Mouse (Mus musculus): ENCODE results near the gene Shc1. TPM values are rescaled to one million over a fixed set of nuclear protein-coding genes. Genes with fewer than 3 reads are reported as not detected.
A peak's percentile ranks its signal among the peaks of the same experiment; 100 is the strongest.

The Shc1 gene
- total and polyA plus RNA-seq, 3 experiments, result 23.1 to 40.6 (median 32.3) TPM

DNA sequence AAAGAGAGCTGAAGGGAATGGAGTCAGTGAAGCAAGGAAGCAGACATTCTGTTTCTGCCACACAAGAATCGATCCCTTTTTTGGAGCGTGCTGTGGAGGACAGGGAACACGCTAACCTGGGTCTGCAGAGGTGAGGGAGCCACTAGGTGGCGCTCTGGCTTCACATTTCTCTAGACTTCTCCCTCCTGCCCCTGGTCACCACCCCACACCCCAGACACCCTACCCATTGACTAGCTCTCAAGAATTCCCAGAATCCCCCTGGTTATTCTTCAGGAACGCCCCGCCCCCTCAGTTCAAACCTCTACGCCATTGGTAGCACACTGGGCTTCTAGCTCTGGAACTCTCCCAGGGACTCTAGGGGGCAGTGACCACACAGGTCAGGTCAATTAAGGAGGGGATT, 31.3 kb downstream of the Shc1 start:
- Histone ChIP-seq H3K27ac (ENCODE audit: insufficient read depth, low read depth) (no peak overlapping the region), H3K4me3 (replicated peaks in 1 of 3; ENCODE audit: low read depth in 2 of 3, low read length in 2 of 3, poor library complexity in 1 of 3) (no peak overlapping the region), H3K36me3 (replicated peaks in 1 of 2; ENCODE audit: control insufficient read depth in 1 of 2, insufficient read depth in 1 of 2, low read length in 1 of 2) (peaks cover 40 to 65% of the 10 kb centered on the region in 2 experiments), H3K9me3 (replicated peaks; ENCODE audit: low read length) (no peaks in the 10 kb centered on the region), H3K4me1 (ENCODE audit: control insufficient read depth in 1 of 2, insufficient read depth in 2 of 2) (peaks cover 11 to 28% of the 10 kb centered on the region in 2 experiments), H3K79me2 (replicated peaks; ENCODE audit: control insufficient read depth, extremely low read depth, insufficient read depth, poor library complexity, severe bottlenecking) (no peaks in the 10 kb centered on the region), H3K9ac (ENCODE audit: insufficient read depth, low read depth) (no peak overlapping the region), H3K4me2 (ENCODE audit: insufficient read depth, low read depth, poor library complexity, severe bottlenecking) (no peak overlapping the region), H3K27me3 (replicated peaks) (no peaks in the 10 kb centered on the region)
- dilution Hi-C loops (cut with MboI; ENCODE audit: extremely low pct_ligation_motif_present, extremely low pct_unique_long_range_greater_than_20kb, low sequenced_read_pairs) (no loop called here), in situ Hi-C loops (cut with MboI; ENCODE audit: low pct_ligation_motif_present, low pct_unique_long_range_greater_than_20kb, low sequenced_read_pairs) (loop anchor here (5.0 kb wide), 1 partner anchor 33 kb away; no protein-coding TSS in a partner anchor)
- peak; percentile 78 for DNase-seq (ENCODE audit: extremely low read depth)
- TF ChIP-seq SMC3 (IDR thresholded peaks at IDR 0.05; ENCODE audit: low read depth, low read length) (peak; percentile 69), CTCF (conservative IDR thresholded peaks at IDR 0.05 in 1 of 2, IDR thresholded peaks at IDR 0.05 in 1 of 2; ENCODE audit: low read depth in 2 of 2, low read length in 2 of 2) (peak; percentile 75 to 84), RAD21 (IDR thresholded peaks at IDR 0.05; ENCODE audit: low read depth, low read length) (peak; percentile 74), CHD1 (IDR thresholded peaks at IDR 0.05; ENCODE audit: low read depth, low read length) (no peak), IRF4 (IDR thresholded peaks at IDR 0.05; ENCODE audit: low read depth, low read length) (peak; percentile 16; the same call in 1 of the 2 replicates)

DNA sequence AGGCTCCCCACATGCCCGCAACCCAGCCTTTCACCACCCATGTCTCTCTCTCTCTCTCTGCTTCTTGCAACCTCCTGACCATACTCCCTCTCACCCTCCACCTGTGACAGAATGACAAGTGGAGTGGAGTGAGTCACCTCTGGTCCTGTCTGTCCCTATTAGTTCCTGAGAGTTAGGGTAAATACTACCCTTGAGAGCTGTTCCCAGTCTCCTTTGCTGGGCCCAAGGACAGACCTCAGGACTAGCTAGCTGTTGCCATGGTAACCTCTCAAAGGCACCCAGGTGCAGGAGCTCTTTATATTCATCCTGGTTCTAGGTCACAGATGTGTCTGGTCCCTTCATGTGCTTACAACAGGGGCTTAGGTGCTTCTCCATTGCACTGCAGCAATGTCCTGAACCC, 33.7 kb downstream of the Shc1 start:
- Histone ChIP-seq H3K27me3 (replicated peaks) (no peaks in the 10 kb centered on the region), H3K4me3 (replicated peaks in 1 of 3; ENCODE audit: low read depth in 2 of 3, low read length in 2 of 3, poor library complexity in 1 of 3) (no peak overlapping the region), H3K4me1 (ENCODE audit: control insufficient read depth in 1 of 2, insufficient read depth in 2 of 2) (peaks cover 13 to 36% of the 10 kb centered on the region in 2 experiments), H3K27ac (ENCODE audit: insufficient read depth, low read depth) (no peak overlapping the region), H3K36me3 (replicated peaks in 1 of 2; ENCODE audit: control insufficient read depth in 1 of 2, insufficient read depth in 1 of 2, low read length in 1 of 2) (peaks cover 20 to 41% of the 10 kb centered on the region in 2 experiments), H3K4me2 (ENCODE audit: insufficient read depth, low read depth, poor library complexity, severe bottlenecking) (no peak overlapping the region), H3K9ac (ENCODE audit: insufficient read depth, low read depth) (no peak overlapping the region), H3K79me2 (replicated peaks; ENCODE audit: control insufficient read depth, extremely low read depth, insufficient read depth, poor library complexity, severe bottlenecking) (no peaks in the 10 kb centered on the region), H3K9me3 (replicated peaks; ENCODE audit: low read length) (no peaks in the 10 kb centered on the region)
- TF ChIP-seq RAD21 (IDR thresholded peaks at IDR 0.05; ENCODE audit: low read depth, low read length) (no peak), POLR2AphosphoS2 (IDR thresholded peaks at IDR 0.05; ENCODE audit: low read depth, low read length) (no peak), MEF2A (IDR thresholded peaks at IDR 0.05; ENCODE audit: borderline replicate concordance, low read depth, low read length) (no peak)
- dilution Hi-C loops (cut with MboI; ENCODE audit: extremely low pct_ligation_motif_present, extremely low pct_unique_long_range_greater_than_20kb, low sequenced_read_pairs) (no loop called here), in situ Hi-C loops (cut with MboI; ENCODE audit: low pct_ligation_motif_present, low pct_unique_long_range_greater_than_20kb, low sequenced_read_pairs) (no loop called here)
- DNase-seq (ENCODE audit: extremely low read depth), result peak; percentile 24

DNA sequence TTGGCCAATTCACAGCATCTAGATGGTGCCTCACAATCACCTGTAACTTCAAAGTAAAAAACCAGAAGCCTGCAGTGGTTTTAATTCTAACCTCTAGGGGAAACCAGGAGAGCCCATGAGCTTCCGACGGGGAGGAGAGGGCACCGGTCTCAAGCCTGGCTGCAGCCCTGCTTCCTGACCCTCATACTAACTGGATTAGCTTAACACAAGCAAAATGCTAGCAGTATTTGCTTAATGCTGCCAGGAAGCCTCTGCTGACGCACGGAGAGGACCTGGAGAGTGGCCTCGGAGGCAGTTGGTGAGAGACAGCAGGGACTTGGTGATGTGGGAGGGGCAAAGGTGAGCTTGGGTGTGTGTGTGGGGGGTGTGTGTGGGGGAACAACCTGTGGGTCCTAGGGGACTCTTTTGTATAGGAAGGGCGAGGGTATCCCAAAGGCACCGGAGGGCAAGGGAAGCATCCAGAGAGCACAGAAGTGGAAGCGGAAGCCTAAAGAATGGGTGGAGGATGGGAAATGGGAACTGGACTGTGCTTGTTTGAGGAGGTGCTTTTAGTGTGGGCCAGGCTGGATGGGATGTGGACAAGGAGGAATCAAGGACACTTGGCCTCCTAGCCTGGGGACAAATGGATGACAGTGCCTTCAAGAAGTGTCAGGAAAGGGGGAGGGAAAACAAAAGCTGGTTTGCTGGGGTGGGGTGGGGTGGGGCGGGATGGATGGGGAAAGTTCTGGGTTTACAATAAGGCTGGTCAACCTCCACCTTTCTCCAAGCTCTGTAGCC, 36.3 kb downstream of the Shc1 start, which contains the start of gene Pmvk:
Gene Pmvk, plus strand, starts transcription at position 141 of the 777 bp plus-strand sequence.
- in situ Hi-C loops (cut with MboI; ENCODE audit: low pct_ligation_motif_present, low pct_unique_long_range_greater_than_20kb, low sequenced_read_pairs), result no loop called here
- dilution Hi-C loops (cut with MboI; ENCODE audit: extremely low pct_ligation_motif_present, extremely low pct_unique_long_range_greater_than_20kb, low sequenced_read_pairs), result no loop called here
- H3K4me1 ChIP-seq (ENCODE audit: control insufficient read depth in 1 of 2, insufficient read depth in 2 of 2), result peaks cover 8 to 38% of the 10 kb centered on the region in 2 experiments; a peak in 2 of 4 replicates

More for the DNA sequence above, 36.3 kb downstream of the Shc1 start, which contains the start of gene Pmvk:
- H3K36me3 ChIP-seq (replicated peaks in 1 of 2; ENCODE audit: control insufficient read depth in 1 of 2, insufficient read depth in 1 of 2, low read length in 1 of 2), result peaks cover 0 to 16% of the 10 kb centered on the region in 2 experiments
- H3K27me3 ChIP-seq (replicated peaks), result no peaks in the 10 kb centered on the region
- H3K4me3 ChIP-seq (replicated peaks in 1 of 3; ENCODE audit: low read depth in 2 of 3, low read length in 2 of 3, poor library complexity in 1 of 3), result no peak within 1 kb of the TSS
- no peak within 1 kb of the TSS for H3K4me2 ChIP-seq (ENCODE audit: insufficient read depth, low read depth, poor library complexity, severe bottlenecking)
- no peak within 1 kb of the TSS for H3K27ac ChIP-seq (ENCODE audit: insufficient read depth, low read depth)
- no peak for DNase-seq (ENCODE audit: extremely low read depth)
- H3K79me2 ChIP-seq (replicated peaks; ENCODE audit: control insufficient read depth, extremely low read depth, insufficient read depth, poor library complexity, severe bottlenecking), result no peaks in the 10 kb centered on the region
- no peak for TF ChIP-seq ZMIZ1 (IDR thresholded peaks at IDR 0.05; ENCODE audit: low read depth, low read length)
- TF ChIP-seq RAD21 (IDR thresholded peaks at IDR 0.05; ENCODE audit: low read depth, low read length), result no peak
- no peak for TF ChIP-seq CHD1 (IDR thresholded peaks at IDR 0.05; ENCODE audit: low read depth, low read length)
- no peak for TF ChIP-seq GABPA (IDR thresholded peaks at IDR 0.05; ENCODE audit: insufficient replicate concordance, low read depth, low read length)
- TF ChIP-seq ELF1 (IDR thresholded peaks at IDR 0.05; ENCODE audit: low read depth, low read length), result no peak
- TF ChIP-seq MAFK (IDR thresholded peaks at IDR 0.05; ENCODE audit: insufficient replicate concordance, low read length), result no peak
- no peak for TF ChIP-seq HCFC1 (IDR thresholded peaks at IDR 0.05; ENCODE audit: low read depth, low read length)
- H3K9ac ChIP-seq (ENCODE audit: insufficient read depth, low read depth), result no peak within 1 kb of the TSS
- no peaks in the 10 kb centered on the region for H3K9me3 ChIP-seq (replicated peaks; ENCODE audit: low read length)
